Mouse (Mus musculus): ENCODE measurements around the gene Gm26620. TPM values are rescaled to one million over a fixed set of nuclear protein-coding genes. Genes with fewer than 3 reads are reported as not detected.
A peak's percentile ranks its signal among the peaks of the same experiment; 100 is the strongest.

Gm26620 gene
- total RNA-seq (2022): 1 to 10 TPM; 1.0 to 2.7 (median 1.8) TPM

DNA sequence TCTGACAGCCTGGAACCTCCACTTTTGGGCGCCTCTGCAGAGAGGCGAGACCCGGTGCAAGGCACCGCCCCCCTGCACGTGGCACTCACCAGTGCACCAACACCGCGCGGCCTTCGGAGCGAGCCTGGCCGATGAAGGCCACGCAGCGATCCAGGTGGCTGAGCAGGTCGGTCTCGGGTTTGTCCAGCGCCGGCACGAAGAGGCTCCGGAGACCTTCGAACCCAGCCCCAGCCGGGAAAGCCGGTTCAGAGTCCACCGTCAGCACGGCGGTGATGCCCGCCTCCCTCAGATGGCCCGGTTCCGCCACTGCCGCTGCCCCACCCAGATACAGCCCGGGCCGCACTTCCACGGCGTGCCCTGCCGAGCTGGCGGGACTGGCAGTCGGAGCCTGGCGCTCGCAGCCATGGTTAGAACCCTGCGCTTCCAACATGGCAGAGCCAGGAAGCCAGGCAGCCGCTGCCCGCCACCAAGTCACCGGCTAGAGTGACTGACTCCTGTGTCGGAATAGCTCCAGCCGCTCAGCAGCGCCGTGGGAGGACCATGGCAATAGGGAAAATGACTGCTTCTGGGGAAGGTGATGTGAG lies at the start of gene Gm26620, which contains the start of gene Dusp12:
TSS of gene Gm26620 (plus strand) at position 88 of the 584 bp plus-strand sequence.
TSS of gene Dusp12 (minus strand) at position 563 of the 584 bp plus-strand sequence.
- DNase-seq: peak; percentile 82

DNA sequence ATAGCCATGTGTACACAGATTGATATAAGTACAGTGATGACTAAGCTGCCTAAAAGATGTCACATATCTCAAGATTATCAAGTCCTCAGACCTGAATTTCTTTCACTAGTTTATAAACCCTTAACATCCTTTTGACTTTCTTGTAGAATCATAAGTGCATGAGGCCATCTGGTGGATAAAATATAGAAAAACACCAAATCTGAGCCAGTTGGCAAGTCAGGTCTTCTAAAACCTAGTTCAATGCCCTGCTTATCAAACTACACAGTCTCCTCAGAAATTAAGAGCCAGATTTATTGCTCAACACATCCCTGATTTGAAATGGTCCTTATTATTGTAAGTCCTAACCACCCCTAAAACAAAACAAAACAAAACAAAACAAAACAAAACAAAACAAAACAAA lies 45.2 kb upstream of the Gm26620 start:
- DNase-seq: no peak

DNA sequence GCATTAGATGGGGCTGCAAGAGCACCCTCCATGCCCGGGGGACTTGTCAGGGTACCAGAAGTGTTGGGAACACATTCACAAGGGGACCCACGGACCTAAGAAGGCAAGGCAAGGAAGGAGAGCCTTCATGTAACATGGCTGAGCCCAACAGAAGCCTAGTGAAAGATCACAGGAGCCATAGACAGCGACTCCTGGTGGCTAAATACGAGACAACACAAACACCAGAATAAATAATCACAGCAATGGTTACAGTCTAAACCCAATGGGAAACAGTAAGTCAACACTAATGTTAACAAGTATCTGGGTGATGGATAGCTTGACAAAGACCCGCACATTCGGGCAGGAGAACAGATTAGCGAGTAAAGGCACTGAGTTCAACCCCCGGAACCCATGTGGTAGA lies 40.5 kb upstream of the Gm26620 start:
- no peak for DNase-seq

DNA sequence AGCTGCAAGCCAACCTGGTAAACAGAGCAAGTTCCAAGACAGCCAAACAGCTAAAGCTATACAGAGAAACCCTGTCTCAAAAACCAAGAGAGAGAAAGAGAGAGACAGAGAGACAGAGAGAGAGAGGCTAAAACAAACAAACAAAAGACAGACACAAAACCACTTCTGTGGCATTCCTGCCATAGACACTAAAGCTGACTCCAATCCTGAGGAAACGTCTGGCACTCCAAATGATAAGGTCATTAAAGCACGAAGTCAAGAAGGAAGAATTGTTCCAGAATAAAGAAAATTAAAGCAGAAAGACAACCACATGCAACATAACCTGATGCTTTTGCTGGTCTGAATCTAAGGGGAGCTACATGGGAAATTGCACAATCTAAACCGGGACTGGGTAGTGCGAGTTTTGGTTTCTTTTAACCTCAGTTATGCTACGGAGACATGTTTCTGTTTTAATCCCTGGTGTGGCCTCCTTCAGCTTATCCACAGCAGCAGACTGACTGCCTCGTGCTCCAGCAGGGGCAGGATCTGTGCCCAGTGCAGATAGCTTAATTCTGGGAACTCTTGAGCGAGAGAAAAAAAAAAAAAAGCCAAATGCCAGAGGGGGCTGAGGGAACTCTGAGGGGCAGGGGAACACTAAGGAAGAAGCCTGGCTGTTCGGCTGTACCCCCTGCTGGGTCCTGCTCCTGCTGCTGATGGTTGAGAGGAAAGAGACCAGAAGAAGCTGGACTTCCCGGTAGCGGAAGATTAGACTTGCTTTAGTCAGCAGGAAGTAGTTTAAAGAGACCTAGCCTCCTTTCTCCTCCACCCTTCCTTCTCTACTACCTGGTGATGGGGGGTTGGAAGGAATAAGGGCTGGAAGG lies 39.2 kb upstream of the Gm26620 start:
- no peak for DNase-seq

DNA sequence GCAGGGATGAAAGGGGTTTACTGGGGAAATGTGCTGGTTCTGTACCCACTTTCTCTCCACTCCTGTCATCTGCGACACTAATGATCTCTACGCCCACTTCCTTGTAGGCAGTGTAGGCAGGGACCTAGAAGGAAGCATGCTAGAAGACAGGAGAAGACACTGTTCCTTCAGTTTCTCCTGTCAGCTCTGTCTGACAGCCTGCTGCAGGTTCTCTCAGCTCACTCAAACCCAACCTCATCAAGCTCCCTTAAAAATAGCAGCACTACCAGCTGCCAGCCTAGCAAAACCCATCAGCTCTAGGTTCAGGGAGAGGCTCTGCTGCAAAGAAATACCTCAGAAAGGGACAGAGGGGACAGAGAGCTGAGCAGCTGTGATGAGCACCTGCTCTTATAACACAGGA lies 34.9 kb upstream of the Gm26620 start:
- DNase-seq: no peak

DNA sequence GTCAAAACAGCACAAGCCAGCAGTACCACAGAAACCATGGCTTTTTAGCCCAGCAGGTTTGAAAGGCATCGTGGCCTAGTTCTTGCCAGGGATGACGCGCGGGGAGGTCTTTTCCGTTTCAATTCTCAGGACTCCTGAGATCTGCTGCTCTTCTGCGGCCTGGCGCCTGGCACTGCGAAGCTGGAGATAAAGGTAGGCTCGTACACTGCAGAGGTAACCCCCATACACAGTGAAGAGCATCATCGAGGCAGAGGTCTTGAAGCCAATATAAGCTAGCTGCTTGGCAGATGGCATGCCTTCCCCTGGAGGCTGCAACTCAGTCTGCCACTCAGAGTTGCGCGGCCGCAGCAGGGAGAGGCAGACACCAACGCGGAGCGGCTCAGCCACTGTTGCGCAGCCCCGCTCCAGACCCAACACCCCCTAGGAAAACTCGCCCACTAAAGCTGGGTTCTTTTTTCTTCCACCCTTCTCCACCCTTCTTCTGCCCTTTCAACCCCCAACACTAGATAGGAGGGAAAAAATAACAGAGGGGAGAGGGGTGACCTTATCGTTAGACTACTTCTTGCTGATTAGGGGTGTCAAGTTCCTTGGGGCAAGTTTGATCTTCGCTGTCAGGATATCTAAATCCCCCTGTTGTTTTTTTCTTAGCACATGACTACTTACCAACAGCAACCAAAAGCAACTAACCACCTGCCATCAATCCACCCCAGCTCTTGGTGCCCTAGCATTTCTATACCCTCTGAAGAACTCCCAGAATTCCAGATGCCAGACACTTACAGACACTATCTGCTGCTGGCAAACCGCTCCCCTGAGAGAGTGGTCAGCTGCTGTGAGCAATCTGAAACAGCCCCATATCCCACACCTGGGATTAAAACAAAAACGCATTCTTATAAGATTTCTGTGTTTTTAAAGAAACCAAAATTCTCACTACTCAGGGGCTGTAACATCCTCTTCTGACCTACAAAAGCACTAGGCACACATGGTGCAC lies 33.9 kb upstream of the Gm26620 start:
- DNase-seq: no peak

DNA sequence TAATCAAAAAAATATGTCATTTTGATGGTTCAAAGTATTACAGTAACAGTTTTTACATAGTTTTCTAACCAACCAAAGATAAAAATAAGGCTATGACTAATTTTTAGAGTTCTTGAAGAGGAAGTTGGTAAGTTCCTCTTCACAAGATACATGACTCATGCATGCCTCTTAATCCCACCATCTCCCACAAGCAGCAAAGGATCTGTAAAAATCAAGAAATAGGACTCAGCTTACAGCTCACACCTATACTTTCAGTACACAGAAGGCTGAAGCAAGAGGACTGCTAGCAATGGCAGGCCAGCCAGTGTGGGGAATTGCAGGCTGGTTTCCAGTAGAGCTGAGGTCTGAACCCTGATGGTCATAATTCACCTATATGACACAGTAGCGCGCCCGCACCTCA lies 31.3 kb upstream of the Gm26620 start:
- no peak for DNase-seq

DNA sequence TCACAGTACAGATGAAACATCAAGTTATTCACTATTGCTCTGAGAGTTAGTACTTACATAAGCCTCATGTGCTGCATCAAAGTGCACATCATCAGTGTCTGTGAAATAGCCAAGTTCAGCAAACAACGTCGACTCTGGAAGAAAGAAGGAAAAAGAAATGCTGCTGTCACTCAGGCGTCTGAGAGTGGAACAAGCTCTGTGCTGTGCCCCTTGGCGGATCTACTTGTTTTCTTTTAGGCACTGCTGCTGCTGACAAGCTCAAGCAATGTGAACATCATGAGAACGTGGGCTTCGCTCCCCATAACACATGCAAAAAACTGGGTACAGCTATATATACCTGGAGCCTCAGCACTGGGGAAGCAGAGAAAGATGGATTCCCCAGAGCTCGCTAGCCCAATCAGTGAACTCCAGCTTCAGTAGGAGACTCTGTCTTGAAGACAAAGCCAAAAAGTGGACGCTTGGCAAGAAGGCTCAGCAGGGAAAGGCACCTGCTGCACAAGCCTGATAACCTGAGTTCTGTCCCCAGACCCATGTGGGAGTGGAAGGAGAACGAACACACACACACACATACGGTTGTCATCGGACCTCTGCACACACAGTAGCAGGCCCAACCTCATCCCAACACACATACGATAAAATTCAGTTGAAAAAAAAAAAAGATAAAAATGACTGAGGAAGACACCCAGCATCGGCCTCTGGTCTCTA lies 29.7 kb upstream of the Gm26620 start:
- no peak for DNase-seq

DNA sequence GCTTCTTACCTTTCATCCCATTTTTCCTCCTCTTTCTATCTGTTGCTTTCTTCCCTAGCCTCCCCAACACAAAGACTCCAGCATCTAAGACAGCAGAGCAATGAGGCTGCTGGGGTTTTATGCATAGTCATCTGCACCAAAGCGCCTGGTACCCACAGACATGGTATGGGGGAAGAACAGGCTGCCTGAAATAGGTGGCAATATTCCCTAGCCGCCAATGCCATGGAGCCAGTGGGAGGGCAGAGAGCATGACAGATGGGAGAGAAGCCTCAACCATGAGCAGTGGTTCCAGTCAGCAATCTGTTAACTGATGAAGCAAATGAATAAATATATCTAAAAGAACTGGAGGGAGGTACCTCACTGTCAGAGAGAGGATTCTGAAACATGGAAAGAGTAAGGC lies 27.5 kb upstream of the Gm26620 start:
- no peak for DNase-seq

DNA sequence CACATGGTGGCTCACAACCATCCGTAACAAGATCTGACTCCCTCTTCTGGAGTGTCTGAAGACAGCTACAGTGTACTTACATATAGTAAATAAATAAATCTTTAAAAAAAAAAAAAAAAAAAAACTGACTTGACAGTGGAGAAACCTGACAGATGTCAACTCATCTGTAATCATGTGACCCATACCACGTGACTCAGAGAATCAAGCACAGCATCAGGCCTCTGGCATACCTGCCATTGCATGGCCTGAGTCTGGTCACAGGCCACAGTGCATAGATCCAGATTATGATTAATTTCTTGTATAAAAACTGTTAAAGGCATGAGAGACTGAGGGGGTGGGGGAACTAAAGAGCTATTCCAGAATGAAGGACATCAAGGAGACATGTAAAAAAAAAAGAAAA lies 26.0 kb upstream of the Gm26620 start:
- no peak for DNase-seq

DNA sequence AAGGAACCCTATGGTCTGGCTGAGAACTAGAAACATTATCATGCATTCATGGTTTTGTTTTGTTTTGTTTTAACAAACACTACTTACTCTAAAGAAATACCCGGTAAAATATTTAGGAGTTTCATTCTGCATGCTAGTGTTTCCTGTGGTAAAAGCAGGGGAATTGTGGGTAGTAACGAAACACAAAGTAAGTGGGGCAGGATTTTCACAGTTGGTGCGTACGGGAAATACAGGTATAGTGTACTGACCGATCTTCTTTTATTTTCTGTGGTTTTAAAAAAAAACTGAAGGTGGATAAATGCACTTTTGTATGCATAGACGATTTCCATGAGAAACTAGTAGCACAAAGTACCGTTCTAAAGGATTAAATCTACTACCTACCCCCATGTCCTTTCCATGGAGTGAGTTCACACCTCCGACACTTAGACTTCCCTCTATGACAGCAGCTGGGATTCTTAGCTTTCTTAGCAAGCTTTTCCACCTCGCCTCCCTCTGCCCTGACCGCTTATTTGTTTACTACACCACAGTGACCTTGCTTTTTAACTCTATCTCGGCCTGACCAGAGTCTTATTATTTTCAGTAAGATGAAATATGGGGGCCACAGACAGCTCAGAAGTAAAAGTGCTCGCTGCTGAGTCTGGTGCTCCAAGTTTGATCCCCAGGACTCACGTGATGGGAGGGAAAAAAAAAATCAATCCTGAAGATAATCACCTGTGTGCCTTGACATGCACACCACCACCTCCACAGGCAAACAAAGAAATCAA lies 23.0 kb upstream of the Gm26620 start:
- DNase-seq: no peak

DNA sequence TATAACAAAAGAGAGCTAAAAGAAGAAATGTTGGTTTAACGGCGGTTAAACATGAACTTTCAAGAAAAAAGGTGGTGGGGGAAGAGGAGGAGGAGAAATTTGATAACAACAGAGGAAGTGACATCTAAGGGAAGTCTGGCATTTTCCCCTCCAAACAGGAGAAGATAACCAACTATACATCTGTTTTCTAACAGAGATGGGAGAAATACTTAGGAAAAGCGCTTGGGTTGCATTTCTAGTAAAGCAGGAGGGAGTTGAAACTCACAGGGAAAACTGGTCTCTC lies 22.5 kb upstream of the Gm26620 start:
- no peak for DNase-seq

DNA sequence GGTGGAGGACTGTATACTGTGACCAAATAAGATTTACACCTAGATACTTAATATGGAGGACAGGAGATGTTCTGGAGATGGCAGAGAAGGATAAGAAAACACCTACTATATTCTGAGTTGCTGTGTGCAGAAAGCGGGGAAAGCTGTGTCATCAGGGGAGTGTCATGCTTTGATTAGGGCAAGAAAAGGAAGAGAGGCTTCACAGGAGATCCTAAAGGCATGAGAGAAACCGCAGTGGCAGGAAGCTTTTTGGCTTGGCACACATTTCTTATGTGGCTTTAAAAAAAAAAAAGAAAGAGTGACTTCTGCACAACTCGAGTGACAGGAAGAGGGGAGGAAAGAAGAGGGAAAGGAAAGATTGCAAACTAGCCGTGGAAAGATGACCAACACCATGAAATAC lies 21.8 kb upstream of the Gm26620 start:
- DNase-seq: no peak

DNA sequence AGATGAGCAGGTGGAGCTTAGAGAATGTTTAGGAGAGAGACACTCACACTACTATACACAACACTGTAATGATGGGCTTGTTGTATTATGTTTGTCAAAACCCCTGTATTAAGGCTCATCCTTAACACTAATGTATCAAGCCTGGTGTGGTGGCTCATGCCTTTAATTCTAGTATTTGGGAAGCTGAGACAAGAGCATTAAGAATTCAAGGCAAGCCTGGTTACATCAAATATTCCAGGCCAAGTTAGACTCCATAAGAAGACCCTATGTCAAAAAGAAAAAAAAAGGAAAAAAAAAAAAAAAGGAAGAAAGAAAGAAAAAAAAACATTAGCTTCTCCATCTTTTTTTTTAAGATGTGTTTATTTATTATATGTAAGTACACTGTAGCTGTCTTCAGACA lies 20.6 kb upstream of the Gm26620 start:
- DNase-seq: no peak

DNA sequence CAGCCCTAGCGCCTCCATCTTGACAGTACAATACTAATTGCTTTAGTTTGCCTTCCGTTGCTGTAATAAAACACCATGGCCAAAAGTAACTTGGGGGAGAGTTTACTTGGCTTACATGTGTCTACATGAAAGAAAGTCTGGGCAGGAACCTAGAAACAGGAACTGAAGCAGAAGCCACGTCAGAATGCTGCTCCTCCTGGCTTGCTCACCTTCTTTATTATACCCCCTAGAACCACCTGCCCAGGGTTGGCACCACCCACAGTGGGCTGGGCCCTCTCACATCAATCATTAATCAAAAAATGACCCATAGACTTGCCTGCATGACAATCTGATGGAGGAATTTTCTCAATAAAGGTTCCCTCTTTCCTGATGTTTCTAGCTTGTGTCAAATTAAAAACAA lies 20.1 kb upstream of the Gm26620 start:
- DNase-seq: no peak

DNA sequence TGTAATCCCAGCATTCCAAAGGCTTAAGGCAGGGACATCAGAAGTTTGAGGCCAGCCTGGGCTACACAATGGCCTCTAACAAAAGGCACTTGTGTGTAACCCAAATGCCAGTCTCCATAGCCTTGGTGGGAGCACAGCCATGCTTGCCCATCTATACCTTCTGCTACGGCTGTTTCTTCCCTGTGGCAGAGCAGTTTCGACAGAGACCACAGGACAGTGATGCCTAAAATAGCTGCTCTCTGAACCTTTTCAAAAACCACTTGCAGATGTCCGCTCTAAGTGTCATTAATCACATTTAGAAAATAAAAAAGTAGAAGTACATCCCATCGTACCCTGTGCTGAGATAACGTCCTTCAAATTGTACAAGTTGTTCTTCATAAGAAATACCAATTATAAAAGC lies 19.5 kb upstream of the Gm26620 start:
- DNase-seq: no peak

DNA sequence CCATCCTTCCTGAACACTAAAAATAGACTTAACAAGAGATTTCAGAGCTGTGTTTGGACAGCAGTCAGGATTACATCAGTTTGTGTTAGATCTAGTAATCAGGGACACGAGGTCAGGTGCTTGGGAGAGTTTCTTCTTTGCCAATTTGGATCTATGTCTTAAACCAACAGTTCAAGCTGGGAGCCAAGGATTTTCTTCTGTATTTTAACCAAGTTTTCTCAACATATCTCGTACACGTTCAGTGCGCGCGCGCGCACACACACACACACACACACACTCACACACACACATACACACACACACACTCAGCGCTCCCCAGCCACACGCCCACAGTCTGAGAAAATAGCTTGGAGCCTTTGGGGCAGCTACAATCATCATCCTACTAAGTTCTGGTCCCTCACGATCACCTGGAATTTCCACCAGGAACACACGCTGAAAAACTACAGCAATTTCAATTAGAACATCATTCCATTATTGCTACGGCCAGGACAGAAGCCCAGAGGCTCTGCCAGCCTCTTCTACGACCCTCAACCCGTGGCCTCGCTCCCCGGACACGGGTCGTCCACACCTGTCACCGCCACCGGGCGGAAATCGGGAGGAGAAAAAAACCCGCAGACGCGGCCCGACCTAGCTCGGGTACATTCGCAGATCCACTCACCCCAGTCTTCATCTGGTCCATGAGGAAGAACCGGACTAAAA lies 17.7 kb upstream of the Gm26620 start:
- peak; percentile 18 for DNase-seq

DNA sequence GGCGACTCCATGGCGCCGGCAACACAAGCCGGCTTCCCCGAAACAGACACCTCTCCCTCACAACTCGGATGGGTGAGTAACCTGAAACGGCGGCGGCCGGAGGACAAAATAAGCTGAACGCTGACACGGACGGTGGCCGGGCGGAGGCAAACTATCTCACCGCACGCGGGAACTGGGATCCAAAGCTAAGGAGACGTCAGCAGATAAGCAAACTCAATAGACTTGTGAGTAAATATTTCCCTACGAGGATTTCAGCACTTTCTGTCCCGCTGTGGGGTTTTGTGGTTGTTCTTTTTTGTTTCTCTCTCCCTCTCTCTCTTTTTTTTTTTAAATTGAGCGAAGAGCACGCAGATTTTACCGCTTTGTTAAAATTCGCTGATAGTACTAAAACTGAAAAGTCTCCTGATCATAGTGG lies 17.2 kb upstream of the Gm26620 start, which contains the start of gene Atf6:
TSS of gene Atf6 (minus strand) at position 81 of the 415 bp plus-strand sequence.
- peak; percentile 96 for DNase-seq

DNA sequence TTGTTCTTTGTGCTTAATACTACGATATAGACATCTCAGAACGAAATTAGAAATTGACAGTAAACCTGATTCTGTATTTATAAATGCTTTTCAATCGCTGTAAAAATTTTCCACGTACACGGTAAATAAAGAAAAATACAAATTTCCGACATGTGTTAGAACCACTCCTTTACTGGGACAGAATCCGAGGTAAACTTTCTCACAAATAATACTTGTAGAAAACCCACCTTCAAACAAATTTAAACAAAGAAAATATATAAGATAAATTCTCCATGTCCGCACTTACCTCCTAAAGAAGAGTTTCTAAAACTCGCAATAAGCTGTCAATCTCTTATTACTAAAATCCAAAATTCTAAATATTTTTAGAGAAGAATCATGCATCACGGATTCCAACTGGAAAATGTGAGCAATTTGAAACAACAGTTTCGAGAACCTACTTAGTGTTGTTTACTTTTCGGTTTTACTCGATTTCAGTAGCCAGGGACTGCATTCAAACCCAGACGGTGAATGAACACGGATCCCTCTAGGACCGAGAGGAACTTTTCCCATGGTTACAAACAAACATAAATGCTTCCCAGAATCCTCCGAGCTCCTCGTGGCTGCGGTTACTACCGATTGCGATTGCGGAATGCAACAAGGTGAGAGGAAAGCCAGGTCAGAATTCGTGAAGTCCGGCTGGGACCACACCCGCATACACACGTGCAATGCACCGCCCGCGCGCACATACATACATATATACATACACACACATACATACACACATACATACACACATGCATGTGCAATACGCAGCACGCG lies 16.6 kb upstream of the Gm26620 start:
- DNase-seq: peak; percentile 63

DNA sequence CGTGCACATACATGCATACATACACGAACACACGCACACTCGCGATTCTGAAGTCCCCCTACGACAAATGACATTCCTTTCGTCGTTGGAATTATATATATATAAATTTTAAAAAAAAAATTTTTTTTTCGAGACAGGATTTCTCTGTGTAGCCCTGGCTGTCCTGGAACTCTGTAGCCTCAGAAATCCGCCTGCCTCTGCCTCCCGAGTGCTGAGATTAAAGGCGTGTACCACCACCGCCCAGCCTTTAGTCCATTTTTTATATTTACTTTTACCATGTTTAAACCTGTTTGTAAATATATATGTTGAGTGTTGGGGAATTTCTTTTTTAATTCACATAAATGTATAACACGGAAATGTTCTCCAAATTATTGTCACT lies 16.0 kb upstream of the Gm26620 start:
- no peak for DNase-seq
